Mouse (Mus musculus): ENCODE measurements around the gene Dpm2.

Dpm2 gene

GRCm38 (mm10) chr2:32585149-32585714 lies 14.6 kb downstream of the Dpm2 start:
- no peak for DNase-seq (ENCODE audit: low read depth)

- peak; percentile 93 for DNase-seq (ENCODE audit: low read depth)
Measured at GRCm38 (mm10) chr2:32586871-32587351, 16.3 kb downstream of the Dpm2 start, which contains the start of gene St6galnac4. Gene St6galnac4, plus strand, starts transcription at chr2:32587095.

GRCm38 (mm10) chr2:32587731-32588321 lies 17.2 kb downstream of the Dpm2 start:
- DNase-seq (ENCODE audit: low read depth), result peak; percentile 50

- DNase-seq (ENCODE audit: low read depth), result no peak
Measured at GRCm38 (mm10) chr2:32589213-32589795, 18.6 kb downstream of the Dpm2 start.

GRCm38 (mm10) chr2:32590224-32590623 lies 19.6 kb downstream of the Dpm2 start:
- DNase-seq (ENCODE audit: low read depth), result no peak

- no peak for DNase-seq (ENCODE audit: low read depth)
Measured at GRCm38 (mm10) chr2:32591249-32591648, 20.6 kb downstream of the Dpm2 start.

GRCm38 (mm10) chr2:32596725-32597124 lies 26.1 kb downstream of the Dpm2 start:
- DNase-seq (ENCODE audit: low read depth), result no peak

- DNase-seq (ENCODE audit: low read depth), result no peak
Measured at GRCm38 (mm10) chr2:32597248-32597647, 26.6 kb downstream of the Dpm2 start.

GRCm38 (mm10) chr2:32597699-32598098 lies 27.0 kb downstream of the Dpm2 start:
- DNase-seq (ENCODE audit: low read depth), result no peak

GRCm38 (mm10) chr2:32598506-32598905 lies 27.8 kb downstream of the Dpm2 start:
- no peak for DNase-seq (ENCODE audit: low read depth)

- DNase-seq (ENCODE audit: low read depth), result no peak
Measured at GRCm38 (mm10) chr2:32599409-32599808, 28.8 kb downstream of the Dpm2 start, which contains the start of gene St6galnac6. Gene St6galnac6, plus strand, starts transcription at chr2:32599709.

GRCm38 (mm10) chr2:32601417-32602065 lies 30.9 kb downstream of the Dpm2 start:
- DNase-seq (ENCODE audit: low read depth), result peak; percentile 26

GRCm38 (mm10) chr2:32602600-32603054 lies 32.0 kb downstream of the Dpm2 start:
- peak; percentile 73 for DNase-seq (ENCODE audit: low read depth)

- DNase-seq (ENCODE audit: low read depth), result no peak
Measured at GRCm38 (mm10) chr2:32604631-32605030, 34.0 kb downstream of the Dpm2 start.

- peak; percentile 79 for DNase-seq (ENCODE audit: low read depth)
Measured at GRCm38 (mm10) chr2:32606161-32607142, 35.8 kb downstream of the Dpm2 start.

- DNase-seq (ENCODE audit: low read depth), result peak; percentile 44
Measured at GRCm38 (mm10) chr2:32607262-32607947, 36.7 kb downstream of the Dpm2 start.

- DNase-seq (ENCODE audit: low read depth), result peak; percentile 68
Measured at GRCm38 (mm10) chr2:32608141-32608777, 37.6 kb downstream of the Dpm2 start.

GRCm38 (mm10) chr2:32608778-32609435 lies 38.2 kb downstream of the Dpm2 start:
- no peak for DNase-seq (ENCODE audit: low read depth)

GRCm38 (mm10) chr2:32610610-32611229 lies 40.1 kb downstream of the Dpm2 start:
- peak; percentile 49 for DNase-seq (ENCODE audit: low read depth)

Measured in c-Kit-positive CD71-negative TER-119-negative erythroid progenitor cells, embryonic 14.5 days (primary cell).